Mouse (Mus musculus) lung, adult 2 months (tissue): ENCODE results near the gene Ctbp2. TPM values are rescaled to one million over a fixed set of nuclear protein-coding genes. Genes with fewer than 3 reads are reported as not detected.

ENCODE experiments used
- DNase-seq: peaks from one replicate; pipeline ENCODE4 v3.0.0; 2022
- H3K4me1 ChIP-seq: fragments of 200-500 bp; 2 replicates; pipeline ENCODE4 v1.6.1; 2011; ENCODE audit warnings: low read length; ENCODE audit not compliant: control insufficient read depth, insufficient read depth
- H3K4me3 ChIP-seq: fragments of 200-500 bp; replicated peaks from 2 replicates; pipeline ENCODE3; 2011; ENCODE audit warnings: low read depth, mild to moderate bottlenecking, control low read depth, low read length; ENCODE audit errors: extremely low read depth
- CTCF ChIP-seq: fragments of 200-500 bp; IDR thresholded peaks from 2 replicates; pipeline ENCODE4 v1.5.1; 2011; ENCODE audit warnings: mild to moderate bottlenecking, low read length, control low read depth; ENCODE audit not compliant: insufficient read depth
- POLR2A ChIP-seq: fragments of 200-500 bp; IDR thresholded peaks from 2 replicates; pipeline ENCODE4 v1.6.1; 2011; ENCODE audit warnings: low read depth, mild to moderate bottlenecking, control low read depth, low read length, borderline replicate concordance; ENCODE audit errors: extremely low read depth
- WGBS: fragments of 180-500 bp; shearing (Covaris S2); methylation state at CpG from one replicate; pipeline ENCODE4 v1.1.7; 2018; 5-methylcytosine and 5-hydroxymethylcytosine counted together
- polyA plus RNA-seq: library from polyadenylated mRNA; depleted of rRNA; stranded (reverse); fragments of >200 nt; gene quantifications from 2 replicates; pipeline ENCODE4 v1.2.3, GENCODE M21; 2012

The Ctbp2 gene
- polyA plus RNA-seq, 1 experiment = 65.8 TPM

- no peak overlapping the region for H3K4me3 ChIP-seq
- WGBS = 46% methylated on average over 15 of the region's 15 CpGs
- DNase-seq = no peak
- H3K4me1 ChIP-seq = peaks cover 20% of the 10 kb centered on the region
- no peak for TF ChIP-seq CTCF
- TF ChIP-seq POLR2A = no peak
Observed at GRCm38 (mm10) chr7:133120221-133120751, 3.9 kb downstream of the Ctbp2 start.

GRCm38 (mm10) chr7:133117815-133118214 lies 6.3 kb downstream of the Ctbp2 start:
- 37% methylated on average over 2 of the region's 2 CpGs for WGBS
- H3K4me3 ChIP-seq = no peak overlapping the region
- DNase-seq = no peak
- peaks cover 27% of the 10 kb centered on the region for H3K4me1 ChIP-seq
- no peak for TF ChIP-seq CTCF
- no peak for TF ChIP-seq POLR2A

- Histone ChIP-seq H3K4me1 (peaks cover 36% of the 10 kb centered on the region), H3K4me3 (no peak overlapping the region)
- no peak for TF ChIP-seq POLR2A
- TF ChIP-seq CTCF = no peak
- DNase-seq = no peak
Observed at GRCm38 (mm10) chr7:133116542-133116941, 7.6 kb downstream of the Ctbp2 start.

GRCm38 (mm10) chr7:133115886-133116285 lies 8.3 kb downstream of the Ctbp2 start:
- peaks cover 34% of the 10 kb centered on the region for H3K4me1 ChIP-seq
- WGBS = 16% methylated on average over 15 of the region's 15 CpGs
- no peak for DNase-seq
- H3K4me3 ChIP-seq = peak overlapping the region; percentile 25
- no peak for TF ChIP-seq CTCF

GRCm38 (mm10) chr7:133114847-133115470 lies 9.2 kb downstream of the Ctbp2 start:
- no peak for TF ChIP-seq CTCF
- TF ChIP-seq POLR2A = no peak
- Histone ChIP-seq H3K4me3 (no peak overlapping the region), H3K4me1 (peaks cover 30% of the 10 kb centered on the region)
- WGBS = 17% methylated on average over 20 of the region's 20 CpGs
- DNase-seq = peak; percentile 50

- Histone ChIP-seq H3K4me3 (no peak overlapping the region), H3K4me1 (peaks cover 32% of the 10 kb centered on the region)
- TF ChIP-seq CTCF = no peak
- TF ChIP-seq POLR2A = no peak
- WGBS = 75% methylated on average over 8 of the region's 8 CpGs
- no peak for DNase-seq
Observed at GRCm38 (mm10) chr7:133113185-133113895, 10.8 kb downstream of the Ctbp2 start.

- no peak overlapping the region for H3K4me3 ChIP-seq
- 25% methylated on average over 6 of the region's 6 CpGs for WGBS
- H3K4me1 ChIP-seq = peaks cover 29% of the 10 kb centered on the region
- TF ChIP-seq POLR2A (no peak), CTCF (no peak)
- DNase-seq = no peak
Observed at GRCm38 (mm10) chr7:133112351-133112831, 11.8 kb downstream of the Ctbp2 start.

- H3K4me3 ChIP-seq = no peak overlapping the region
- no peak for DNase-seq
- H3K4me1 ChIP-seq = peaks cover 17% of the 10 kb centered on the region
- 91% methylated on average over 4 of the region's 4 CpGs for WGBS
- TF ChIP-seq POLR2A = no peak
Observed at GRCm38 (mm10) chr7:133109442-133109841, 14.7 kb downstream of the Ctbp2 start.

GRCm38 (mm10) chr7:133108695-133109094 lies 15.5 kb downstream of the Ctbp2 start:
- H3K4me3 ChIP-seq = no peak overlapping the region
- no peak for DNase-seq
- peaks cover 13% of the 10 kb centered on the region for H3K4me1 ChIP-seq
- WGBS = 60% methylated on average over 2 of the region's 2 CpGs
- TF ChIP-seq CTCF (no peak), POLR2A (no peak)

- H3K4me3 ChIP-seq = no peak overlapping the region
- TF ChIP-seq CTCF (no peak), POLR2A (no peak)
- peaks cover 19% of the 10 kb centered on the region for H3K4me1 ChIP-seq
- WGBS = 49% methylated on average over 3 of the region's 3 CpGs
- no peak for DNase-seq
Observed at GRCm38 (mm10) chr7:133102578-133102977, 21.6 kb downstream of the Ctbp2 start.
